Mouse (Mus musculus) small intestine, adult 2 months (tissue): ENCODE data around the gene Catsper1.

Experiments
- CTCF ChIP-seq: fragments of 200-500 bp; IDR thresholded peaks from 2 replicates; pipeline ENCODE4 v1.5.1; 2012; ENCODE audit warnings: low read depth, mild to moderate bottlenecking, control low read depth, inconsistent platforms, low read length, moderate library complexity, mixed read lengths; ENCODE audit not compliant: insufficient replicate concordance, insufficient read length; ENCODE audit errors: extremely low read depth
- POLR2A ChIP-seq: fragments of 200-500 bp; IDR thresholded peaks from 2 replicates; pipeline ENCODE4 v1.6.1; 2012; ENCODE audit warnings: low read depth, mild to moderate bottlenecking, control low read depth, inconsistent platforms, low read length, moderate library complexity

DNA sequence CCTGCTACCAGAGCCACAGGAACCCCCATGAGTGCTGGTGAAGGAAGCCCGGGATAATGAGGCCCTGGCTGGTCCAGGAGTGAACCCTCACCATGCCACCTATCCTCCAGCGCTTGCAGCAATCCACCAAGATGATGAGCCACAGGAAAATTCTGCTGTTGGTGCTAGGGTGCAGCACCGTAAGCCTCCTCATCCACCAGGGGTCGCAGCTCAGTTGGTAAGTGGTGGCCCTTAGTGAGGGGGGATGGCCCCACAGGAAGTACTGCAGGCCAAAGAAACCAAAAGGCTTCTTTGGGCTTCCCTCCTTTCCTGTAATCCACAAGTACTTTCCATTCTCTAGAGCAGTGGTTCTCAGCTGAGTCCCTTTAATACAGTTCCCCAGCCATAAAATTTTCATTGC, 33.1 kb upstream of the Catsper1 start:
- peak; percentile 44; the same call in 1 of the 2 replicates for TF ChIP-seq CTCF
- no peak for TF ChIP-seq POLR2A
